23 mouse cellular contexts compared by ENCODE assay signal in genomic region chr12:103095160-103095559, GRCm38 (mm10).
DNase-seq lines count a peak whose midpoint lies in the region; TF ChIP-seq lines count a peak whose summit lies in the region.
"Had no signal": no experiment of that assay in that cellular context is flagged by ENCODE, and none has a peak within 500 bp of the region (broad histone marks: within the 10 kb centered on the region; RNA-seq: fewer than 3 reads in every experiment).

No protein-coding gene starts in this region.

- peak overlapping the region; percentile 45; the same call in 1 of the 2 replicates for H3K27ac ChIP-seq in left cerebral cortex, adult 2 months
- H3K27ac ChIP-seq: forebrain, embryonic 10.5 days; forebrain, embryonic 13.5 days; gastrocnemius, adult 2 months; heart, adult 2 months; heart, embryonic 10.5 days; heart, embryonic 13.5 days; hindbrain, embryonic 12.5 days; hindbrain, embryonic 15.5 days had no signal

- intact Hi-C loops in left cerebral cortex, adult 2 months (cut with DNase I) = no loop called here
- intact Hi-C loops in left cerebral cortex, postnatal 36 days (cut with DNase I) = no loop called here

- no peak overlapping the region for H3K4me3 ChIP-seq in left cerebral cortex, adult 2 months
- H3K4me3 ChIP-seq: forebrain, embryonic 10.5 days; forebrain, embryonic 13.5 days; gastrocnemius, adult 2 months; heart, adult 2 months; heart, embryonic 10.5 days; heart, embryonic 13.5 days; hindbrain, embryonic 12.5 days; hindbrain, embryonic 15.5 days had no signal

- peak; percentile 17 to 32 for DNase-seq in frontal cortex, postnatal 36 days (ENCODE audit: low spot score in 2 of 2)
- DNase-seq in frontal cortex, postnatal 25 days (ENCODE audit: low spot score in 2 of 2) = no peak
- no peak for DNase-seq in left cerebral cortex, adult 2 months (ENCODE audit: extremely low spot score in 1 of 2, low spot score in 2 of 2)
- DNase-seq in left cerebral cortex, postnatal 36 days (ENCODE audit: low spot score in 2 of 2) = no peak
- peak; percentile 60 for DNase-seq in brain, adult 2 months (ENCODE audit: low read depth, low spot score)
- peak; percentile 38 for DNase-seq in telencephalon, adult 2 months (ENCODE audit: low read depth, low spot score)
- DNase-seq in adrenal gland, postnatal 36 days = no peak
- DNase-seq: adrenal gland, postnatal 10 days; B cell, adult 2 months; cerebellum, adult 11-12 months; cerebellum, adult 8-10 months; cerebellum, postnatal 10 days; cerebellum, postnatal 36 days; gastrocnemius, adult 2 months; gastrocnemius, postnatal 25 days; heart, adult 2 months; heart, postnatal 14 days had no signal

- no peak for TF ChIP-seq CTCF in left cerebral cortex, adult 2 months (IDR thresholded peaks at IDR 0.05)

Comparison
In these comparisons a context has a peak if more than half of its experiments do, and no peak if none do; other contexts are left out.
1. DNase-seq: peak in frontal cortex, postnatal 36 days (2 of 2), brain, adult 2 months (single experiment) and telencephalon, adult 2 months (single experiment); none in frontal cortex, postnatal 25 days (0 of 2), left cerebral cortex, adult 2 months (0 of 2), left cerebral cortex, postnatal 36 days (0 of 2) and adrenal gland, postnatal 36 days (0 of 2).